Mouse (Mus musculus): ENCODE results near the gene Bcl11a. TPM values are rescaled to one million over a fixed set of nuclear protein-coding genes. Genes with fewer than 3 reads are reported as not detected.

Bcl11a gene
- polyA plus RNA-seq, 1 experiment = 24.2 TPM

DNA sequence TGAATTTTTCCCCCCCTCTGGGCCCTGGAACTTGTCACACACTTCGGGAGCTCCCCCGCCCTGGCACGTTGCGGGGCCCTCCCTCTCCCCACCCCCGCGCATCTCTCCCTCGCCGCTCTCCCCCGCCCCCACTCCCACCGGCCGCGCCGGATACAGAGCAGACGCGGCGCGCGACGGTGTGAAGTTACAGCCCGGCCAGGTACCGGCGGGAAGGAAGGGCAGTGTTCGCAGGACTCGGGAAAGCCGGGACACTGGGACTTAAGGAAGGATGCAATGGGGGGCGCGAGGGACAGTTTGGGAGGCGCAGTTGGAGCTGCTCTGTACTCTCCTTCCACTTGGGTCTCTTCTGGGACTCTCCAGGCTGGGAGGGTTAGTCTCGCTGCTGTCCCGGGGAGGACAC is 2.7 kb downstream of the Bcl11a start:
- Histone ChIP-seq H3K27me3 (ENCODE audit: control insufficient read depth, insufficient read depth, low read length) (peaks cover 4% of the 10 kb centered on the region; the same call in 1 of the 2 replicates), H3K4me1 (ENCODE audit: control insufficient read depth, insufficient read depth, insufficient read length) (peaks cover 2% of the 10 kb centered on the region; the same call in 1 of the 2 replicates), H3K36me3 (ENCODE audit: control insufficient read depth, insufficient read depth, low read length) (peaks cover 6% of the 10 kb centered on the region; the same call in 1 of the 2 replicates), H3K27ac (ENCODE audit: insufficient read depth, low read length) (peak overlapping the region; percentile 96), H3K4me3 (ENCODE audit: extremely low read depth, insufficient read depth, insufficient read length) (peak overlapping the region; percentile 70)
- TF ChIP-seq CTCF (IDR thresholded peaks at IDR 0.05; ENCODE audit: extremely low read depth, insufficient read depth, insufficient read length, insufficient replicate concordance) (no peak), POLR2A (IDR thresholded peaks at IDR 0.05; ENCODE audit: low read depth, low read length) (peak; percentile 18; the same call in 1 of the 2 replicates)
- DNase-seq (ENCODE audit: low read depth in 1 of 2, low spot score in 2 of 2) = peak in 1 of 2 experiments; percentile 73
- under 1% methylated on average over 30 of the region's 30 CpGs for WGBS

DNA sequence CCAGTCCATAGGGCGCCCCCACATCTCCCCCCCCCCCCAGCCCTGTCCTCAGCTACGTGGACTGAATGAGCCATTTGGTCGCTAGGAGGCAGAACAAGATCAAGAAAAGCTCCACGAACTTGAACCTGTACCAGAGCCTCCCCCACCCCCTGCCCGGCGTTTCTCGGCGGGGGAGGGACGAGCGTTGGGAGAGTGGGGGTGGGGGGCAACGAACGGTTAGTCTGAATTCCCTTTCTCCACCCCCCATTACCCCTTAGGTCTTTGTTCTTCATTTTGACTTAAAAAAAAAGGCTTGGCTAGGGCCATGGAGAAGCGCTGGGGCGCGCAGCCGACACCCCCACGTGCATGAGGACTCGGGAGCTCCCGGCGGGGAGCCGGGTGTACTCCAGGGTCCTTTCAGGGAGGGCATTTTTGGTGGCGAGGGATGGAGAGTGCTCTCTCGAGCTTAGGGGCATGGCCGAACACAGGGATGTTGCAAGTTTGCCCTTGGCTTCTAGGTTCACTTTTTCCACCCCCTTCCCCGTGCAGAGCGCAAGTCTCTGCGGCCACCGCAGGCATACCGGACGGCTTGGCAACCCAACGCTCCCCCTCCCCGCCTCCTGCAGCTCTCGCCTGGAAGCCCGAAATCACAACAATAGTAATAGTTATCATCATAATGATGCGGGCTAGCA is 3.3 kb downstream of the Bcl11a start:
- Histone ChIP-seq H3K4me3 (ENCODE audit: extremely low read depth, insufficient read depth, insufficient read length) (peak overlapping the region; percentile 70), H3K4me1 (ENCODE audit: control insufficient read depth, insufficient read depth, insufficient read length) (peaks cover 4% of the 10 kb centered on the region), H3K27me3 (ENCODE audit: control insufficient read depth, insufficient read depth, low read length) (peaks cover 3% of the 10 kb centered on the region; the same call in 1 of the 2 replicates), H3K27ac (ENCODE audit: insufficient read depth, low read length) (peak overlapping the region; percentile 87), H3K36me3 (ENCODE audit: control insufficient read depth, insufficient read depth, low read length) (peaks cover 10% of the 10 kb centered on the region)
- peak; percentile 60; the same call in 1 of the 2 replicates for TF ChIP-seq CTCF (IDR thresholded peaks at IDR 0.05; ENCODE audit: extremely low read depth, insufficient read depth, insufficient read length, insufficient replicate concordance)
- TF ChIP-seq POLR2A (IDR thresholded peaks at IDR 0.05; ENCODE audit: low read depth, low read length) = no peak
- WGBS = under 1% methylated on average over 35 of the region's 35 CpGs
- peak; percentile 75 to 82 for DNase-seq (ENCODE audit: low read depth in 1 of 2, low spot score in 2 of 2)

DNA sequence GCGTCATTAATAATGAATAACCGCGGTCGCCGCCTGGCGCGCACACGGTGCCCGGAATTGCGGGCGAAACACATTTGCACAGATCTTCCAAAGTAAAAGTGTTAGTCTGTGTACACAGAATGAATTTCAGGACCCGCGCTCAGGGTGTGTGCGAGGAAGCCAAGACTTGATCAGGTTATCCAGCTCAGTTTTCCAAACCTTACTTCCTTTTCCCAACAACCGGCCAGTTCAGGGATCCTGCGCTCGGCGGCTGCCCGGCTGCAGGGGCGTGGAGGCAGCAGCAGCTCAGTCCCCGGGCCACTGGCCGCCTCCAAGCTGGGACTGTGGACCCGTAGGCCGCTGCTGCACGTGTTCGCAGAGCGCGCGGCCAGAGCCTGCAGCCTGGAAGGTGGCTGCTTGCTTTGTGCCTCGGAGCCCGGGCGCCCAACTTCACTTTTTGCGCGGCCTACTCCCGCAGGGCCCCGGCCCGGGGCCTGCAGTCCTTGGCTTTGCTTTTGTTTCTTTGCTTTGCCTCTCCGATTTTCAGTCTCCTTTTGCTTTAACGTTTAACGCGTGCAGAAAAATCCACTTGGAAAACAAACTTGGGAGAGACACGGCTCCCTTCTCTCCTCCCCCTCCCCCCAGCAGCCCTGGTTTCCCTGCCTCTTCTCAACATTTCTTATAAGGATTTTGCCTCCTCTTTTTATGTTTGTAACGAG is 4.0 kb downstream of the Bcl11a start:
- Histone ChIP-seq H3K27ac (ENCODE audit: insufficient read depth, low read length) (peak overlapping the region; percentile 87), H3K36me3 (ENCODE audit: control insufficient read depth, insufficient read depth, low read length) (peaks cover 13% of the 10 kb centered on the region), H3K4me1 (ENCODE audit: control insufficient read depth, insufficient read depth, insufficient read length) (peaks cover 4% of the 10 kb centered on the region), H3K27me3 (ENCODE audit: control insufficient read depth, insufficient read depth, low read length) (peaks cover 1% of the 10 kb centered on the region; the same call in 1 of the 2 replicates), H3K4me3 (ENCODE audit: extremely low read depth, insufficient read depth, insufficient read length) (peak overlapping the region; percentile 70)
- peak in 1 of 2 experiments; percentile 51 for DNase-seq (ENCODE audit: low read depth in 1 of 2, low spot score in 2 of 2)
- WGBS = under 1% methylated on average over 43 of the region's 43 CpGs
- TF ChIP-seq CTCF (IDR thresholded peaks at IDR 0.05; ENCODE audit: extremely low read depth, insufficient read depth, insufficient read length, insufficient replicate concordance) = no peak
- no peak for TF ChIP-seq POLR2A (IDR thresholded peaks at IDR 0.05; ENCODE audit: low read depth, low read length)

DNA sequence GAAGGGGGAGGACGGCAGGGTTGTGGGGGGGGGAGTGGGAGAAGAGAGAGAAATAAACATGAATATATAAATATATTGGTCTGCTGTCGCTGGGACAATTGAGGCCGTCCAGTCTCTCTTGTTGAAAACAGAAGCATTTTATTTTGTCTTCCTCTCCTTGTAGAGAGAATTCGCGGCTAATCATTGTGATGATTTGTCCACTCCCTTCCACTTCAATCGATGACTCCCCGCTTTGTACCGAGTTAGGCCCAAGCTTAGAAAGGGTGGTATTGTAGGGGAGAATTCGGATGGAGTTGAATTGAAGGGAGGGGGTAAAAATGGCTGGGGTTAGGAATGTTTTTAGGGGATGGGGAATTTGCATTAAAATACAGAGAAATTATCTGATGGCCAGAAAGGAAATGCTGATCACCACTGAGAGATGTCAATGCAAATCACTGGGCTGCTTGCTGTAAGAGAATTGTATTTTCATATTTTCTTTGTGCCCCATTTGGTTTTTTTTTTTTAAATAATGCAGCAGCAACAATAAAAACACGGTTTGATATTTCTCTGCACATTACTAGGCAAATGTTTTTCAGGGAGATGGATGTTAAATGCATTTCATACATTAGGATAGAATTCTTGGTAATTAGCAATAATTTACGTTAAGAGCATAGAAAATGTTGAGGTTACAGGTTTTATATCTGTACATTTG is 4.7 kb downstream of the Bcl11a start:
- peaks cover 7% of the 10 kb centered on the region for H3K4me1 ChIP-seq (ENCODE audit: control insufficient read depth, insufficient read depth, insufficient read length)
- H3K4me3 ChIP-seq (ENCODE audit: extremely low read depth, insufficient read depth, insufficient read length) = peak overlapping the region; percentile 70
- no peak for DNase-seq (ENCODE audit: low read depth in 1 of 2, low spot score in 2 of 2)
- TF ChIP-seq POLR2A (IDR thresholded peaks at IDR 0.05; ENCODE audit: low read depth, low read length) (no peak), CTCF (IDR thresholded peaks at IDR 0.05; ENCODE audit: extremely low read depth, insufficient read depth, insufficient read length, insufficient replicate concordance) (no peak)
- peak overlapping the region; percentile 87; the same call in 1 of the 2 replicates for H3K27ac ChIP-seq (ENCODE audit: insufficient read depth, low read length)
- H3K36me3 ChIP-seq (ENCODE audit: control insufficient read depth, insufficient read depth, low read length) = peaks cover 15% of the 10 kb centered on the region
- WGBS = 17% methylated on average over 11 of the region's 11 CpGs
- peaks cover 1% of the 10 kb centered on the region; the same call in 1 of the 2 replicates for H3K27me3 ChIP-seq (ENCODE audit: control insufficient read depth, insufficient read depth, low read length)

DNA sequence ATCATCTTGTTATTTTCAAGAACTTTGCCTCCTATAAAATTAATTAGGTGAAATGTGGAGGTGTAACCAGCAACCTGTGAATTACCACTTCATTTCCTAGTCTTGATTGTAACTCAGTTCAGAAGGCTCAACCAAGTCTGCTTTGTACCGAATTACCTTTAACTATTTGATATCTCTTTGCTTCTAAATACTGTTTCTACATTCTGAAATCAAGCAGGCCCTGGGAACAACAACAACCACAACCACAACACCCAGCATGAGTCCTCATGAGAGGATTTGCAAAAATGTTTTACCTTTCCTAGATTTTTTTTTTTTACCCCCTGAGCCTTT is 5.2 kb downstream of the Bcl11a start:
- peaks cover 1% of the 10 kb centered on the region; the same call in 1 of the 2 replicates for H3K27me3 ChIP-seq (ENCODE audit: control insufficient read depth, insufficient read depth, low read length)
- WGBS = 20% methylated on average over 1 of the region's 1 CpGs
- H3K27ac ChIP-seq (ENCODE audit: insufficient read depth, low read length) = peak overlapping the region; percentile 26; the same call in 1 of the 2 replicates
- no peak for DNase-seq (ENCODE audit: low read depth in 1 of 2, low spot score in 2 of 2)
- peaks cover 18% of the 10 kb centered on the region for H3K36me3 ChIP-seq (ENCODE audit: control insufficient read depth, insufficient read depth, low read length)
- no peak for TF ChIP-seq CTCF (IDR thresholded peaks at IDR 0.05; ENCODE audit: extremely low read depth, insufficient read depth, insufficient read length, insufficient replicate concordance)
- TF ChIP-seq POLR2A (IDR thresholded peaks at IDR 0.05; ENCODE audit: low read depth, low read length) = no peak
- peaks cover 7% of the 10 kb centered on the region for H3K4me1 ChIP-seq (ENCODE audit: control insufficient read depth, insufficient read depth, insufficient read length)
- H3K4me3 ChIP-seq (ENCODE audit: extremely low read depth, insufficient read depth, insufficient read length) = no peak overlapping the region

DNA sequence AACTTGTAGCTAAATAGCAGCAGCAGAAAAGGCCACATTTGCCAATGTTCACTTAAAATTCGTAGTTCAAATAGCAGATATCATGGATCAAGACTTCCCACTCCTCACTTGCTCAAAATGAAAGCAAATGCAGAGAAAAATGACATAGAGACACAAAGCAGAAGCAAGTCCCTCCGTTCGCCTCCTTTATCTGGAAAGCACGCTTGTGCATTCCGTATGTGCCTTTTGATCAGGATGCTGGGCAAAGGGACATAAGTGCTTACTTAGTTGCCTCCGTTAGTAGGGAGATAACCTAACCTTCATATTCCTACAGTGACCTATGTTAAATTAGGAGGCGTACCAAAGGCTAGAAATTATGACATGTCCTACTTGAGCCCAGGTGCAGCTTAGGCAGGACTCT is 5.6 kb downstream of the Bcl11a start:
- H3K27ac ChIP-seq (ENCODE audit: insufficient read depth, low read length) = peak overlapping the region; percentile 26
- WGBS = 26% methylated on average over 7 of the region's 7 CpGs
- H3K27me3 ChIP-seq (ENCODE audit: control insufficient read depth, insufficient read depth, low read length) = peaks cover 1% of the 10 kb centered on the region; the same call in 1 of the 2 replicates
- TF ChIP-seq CTCF (IDR thresholded peaks at IDR 0.05; ENCODE audit: extremely low read depth, insufficient read depth, insufficient read length, insufficient replicate concordance) (no peak), POLR2A (IDR thresholded peaks at IDR 0.05; ENCODE audit: low read depth, low read length) (no peak)
- H3K4me1 ChIP-seq (ENCODE audit: control insufficient read depth, insufficient read depth, insufficient read length) = peaks cover 7% of the 10 kb centered on the region
- no peak for DNase-seq (ENCODE audit: low read depth in 1 of 2, low spot score in 2 of 2)
- peaks cover 20% of the 10 kb centered on the region for H3K36me3 ChIP-seq (ENCODE audit: control insufficient read depth, insufficient read depth, low read length)
- H3K4me3 ChIP-seq (ENCODE audit: extremely low read depth, insufficient read depth, insufficient read length) = peak overlapping the region; percentile 5; the same call in 1 of the 2 replicates

Data from spleen, adult 2 months (tissue).